Mouse (Mus musculus) frontal cortex, postnatal 10 days (tissue): ENCODE measurements at regions not wholly inside any gene's neighbourhood (a gene's known extent, or its start where the extent isn't known, plus 50 kb on each side); places are given as distances from the start of the nearest gene placed in this dataset.
"Not testable (repeated sequence)": the region's sequence is repeated elsewhere in the genome, so short reads cannot be mapped to it uniquely, and the experiment has no call there.

Source experiments
- DNase-seq, 2 experiments: peaks; one replicate each; pipeline ENCODE4 v3.0.0; 2022; ENCODE audit warnings: low spot score in 2 of 2, mixed read lengths in 1 of 2

GRCm38 (mm10) chr10:119146342-119146741 is 93.5 kb downstream of the Cand1 start:
- no peak for DNase-seq

GRCm38 (mm10) chr10:119142866-119143265 is 97.0 kb downstream of the Cand1 start:
- no peak for DNase-seq

GRCm38 (mm10) chr10:119142307-119142706 is 97.5 kb downstream of the Cand1 start:
- DNase-seq, result no peak

- DNase-seq, result no peak
Measured at GRCm38 (mm10) chr10:119138237-119138636, 101.6 kb downstream of the Cand1 start.

- DNase-seq, result no peak
Measured at GRCm38 (mm10) chr10:119135489-119135924, 104.3 kb downstream of the Cand1 start.

- DNase-seq, result no peak
Measured at GRCm38 (mm10) chr10:119134797-119135488, 104.9 kb downstream of the Cand1 start.

GRCm38 (mm10) chr10:119131977-119132376 is 107.9 kb downstream of the Cand1 start:
- peak; percentile 19 to 22 for DNase-seq

GRCm38 (mm10) chr10:119130676-119131075 is 109.2 kb downstream of the Cand1 start:
- DNase-seq, result no peak

- DNase-seq, result no peak
Measured at GRCm38 (mm10) chr10:119128035-119128434, 111.8 kb downstream of the Cand1 start.

GRCm38 (mm10) chr10:119123517-119123916 is 116.3 kb downstream of the Cand1 start:
- DNase-seq, result no peak

GRCm38 (mm10) chr10:119122347-119122746 is 117.5 kb downstream of the Cand1 start:
- no peak for DNase-seq

- no peak for DNase-seq
Measured at GRCm38 (mm10) chr10:119121575-119121974, 118.3 kb downstream of the Cand1 start.

GRCm38 (mm10) chr10:119116843-119117390 is 122.9 kb downstream of the Cand1 start:
- DNase-seq, result no peak

- DNase-seq, result not testable (repeated sequence)
Measured at GRCm38 (mm10) chr10:119115200-119115599, 124.7 kb downstream of the Cand1 start.

- no peak for DNase-seq
Measured at GRCm38 (mm10) chr10:119114653-119115052, 125.2 kb downstream of the Cand1 start.

- DNase-seq, result no peak
Measured at GRCm38 (mm10) chr10:119111886-119112285, 128.0 kb downstream of the Cand1 start.

- DNase-seq, result no peak
Measured at GRCm38 (mm10) chr10:119111409-119111808, 128.4 kb downstream of the Cand1 start.

GRCm38 (mm10) chr10:119110614-119111013 is 129.2 kb downstream of the Cand1 start:
- DNase-seq, result no peak

GRCm38 (mm10) chr10:119109207-119109606 is 130.6 kb downstream of the Cand1 start:
- no peak for DNase-seq

- DNase-seq, result no peak
Measured at GRCm38 (mm10) chr10:119107728-119108127, 132.1 kb downstream of the Cand1 start.

GRCm38 (mm10) chr10:119106105-119106504 is 133.8 kb downstream of the Cand1 start:
- DNase-seq, result no peak

GRCm38 (mm10) chr10:119105279-119105881 is 134.5 kb downstream of the Cand1 start:
- no peak for DNase-seq

- no peak for DNase-seq
Measured at GRCm38 (mm10) chr10:119100511-119100910, 139.3 kb downstream of the Cand1 start.
